In genomic region chr3:84191141-84191881, GRCm38 (mm10) we compare ENCODE assay signal across 8 mouse cellular contexts. TPM values are rescaled to one million over a fixed set of nuclear protein-coding genes. Genes with fewer than 3 reads are reported as not detected.
DNase-seq lines count a peak whose midpoint lies in the region; ATAC-seq and TF ChIP-seq lines count a peak whose summit lies in the region.

No protein-coding gene starts in this region.

- H3K4me1 ChIP-seq in heart, embryonic 11.5 days (ENCODE audit: control insufficient read depth, insufficient read depth, low read length): 0 out of 2 replicates have a peak, but pooled peaks cover 2% of the 10 kb centered on the region
- peaks cover 30% of the 10 kb centered on the region for H3K4me1 ChIP-seq in embryonic facial prominence, embryonic 10.5 days
- H3K4me1 ChIP-seq in hindbrain, embryonic 15.5 days (replicated peaks): peaks cover 15% of the 10 kb centered on the region
- H3K4me1 ChIP-seq in lung, adult 2 months (ENCODE audit: control insufficient read depth, insufficient read depth, low read length): peaks cover 4% of the 10 kb centered on the region; the same call in 1 of the 2 replicates

- WGBS in heart, embryonic 11.5 days (ENCODE audit: insufficient replicate concordance): 35% methylated on average over 21 of the region's 21 CpGs
- 39% methylated on average over 21 of the region's 21 CpGs for WGBS in embryonic facial prominence, embryonic 10.5 days
- WGBS in hindbrain, embryonic 15.5 days: 48% methylated on average over 21 of the region's 21 CpGs
- 60% methylated on average over 21 of the region's 21 CpGs for WGBS in lung, adult 2 months

- H3K27ac ChIP-seq in heart, embryonic 11.5 days (ENCODE audit: low read depth, low read length): no peak overlapping the region
- H3K27ac ChIP-seq in embryonic facial prominence, embryonic 10.5 days (replicated peaks): peak overlapping the region; percentile 68
- no peak overlapping the region for H3K27ac ChIP-seq in hindbrain, embryonic 15.5 days (replicated peaks)

- DNase-seq in heart, adult 9 months (ENCODE audit: low spot score in 2 of 2): no peak
- peak; percentile 49 for DNase-seq in embryonic facial prominence, embryonic 10.5 days (ENCODE audit: low spot score)
- DNase-seq in lung, adult 2 months: peak; percentile 33
- no peak for DNase-seq in adipocyte (ENCODE audit: low spot score)
- no peak for DNase-seq in layer of hippocampus, adult 9-11 months
- DNase-seq in cerebellum, adult 9-10 months: no peak

- peak overlapping the region; percentile 55 for H3K4me3 ChIP-seq in heart, embryonic 11.5 days (ENCODE audit: low read depth, low read length)
- peak overlapping the region; percentile 50 for H3K4me3 ChIP-seq in embryonic facial prominence, embryonic 10.5 days
- H3K4me3 ChIP-seq in hindbrain, embryonic 15.5 days: no peak overlapping the region
- H3K4me3 ChIP-seq in lung, adult 2 months (replicated peaks; ENCODE audit: extremely low read depth, low read depth, low read length): peak overlapping the region; percentile 42

- TF ChIP-seq POLR2A in lung, adult 2 months (IDR thresholded peaks at IDR 0.05; ENCODE audit: borderline replicate concordance, extremely low read depth, low read depth, low read length): no peak

- H3K36me3 ChIP-seq in heart, embryonic 11.5 days (ENCODE audit: control insufficient read depth, insufficient read depth, low read length): no peaks in the 10 kb centered on the region
- H3K36me3 ChIP-seq in embryonic facial prominence, embryonic 10.5 days (replicated peaks): peaks cover 37% of the 10 kb centered on the region
- peaks cover 36% of the 10 kb centered on the region for H3K36me3 ChIP-seq in hindbrain, embryonic 15.5 days

- H3K9me3 ChIP-seq in heart, embryonic 11.5 days (replicated peaks; ENCODE audit: control insufficient read depth, low read length): no peaks in the 10 kb centered on the region
- no peaks in the 10 kb centered on the region for H3K9me3 ChIP-seq in embryonic facial prominence, embryonic 10.5 days
- H3K9me3 ChIP-seq in hindbrain, embryonic 15.5 days: no peaks in the 10 kb centered on the region

- peak overlapping the region; percentile 65 for H3K4me2 ChIP-seq in heart, embryonic 11.5 days
- H3K4me2 ChIP-seq in hindbrain, embryonic 15.5 days: 0 out of 2 replicates have a peak overlapping the region, but pooled peaks have one; percentile 14

- peak; percentile 8; the same call in 1 of the 2 replicates for TF ChIP-seq CTCF in lung, adult 2 months (IDR thresholded peaks at IDR 0.05; ENCODE audit: insufficient read depth, low read length)

- ATAC-seq in heart, embryonic 11.5 days (replicated peaks; ENCODE audit: insufficient number of reproducible peaks, low FRiP score, low TSS enrichment): 0 out of 2 replicates have a peak, but pooled peaks have one; percentile 46
- ATAC-seq in hindbrain, embryonic 15.5 days (ENCODE audit: low FRiP score, low read depth): no peak

- peak overlapping the region; percentile 61; the same call in 1 of the 2 replicates for H3K9ac ChIP-seq in heart, embryonic 11.5 days (ENCODE audit: low read depth, low read length)
- no peak overlapping the region for H3K9ac ChIP-seq in hindbrain, embryonic 15.5 days

- peaks cover 13% of the 10 kb centered on the region for H3K27me3 ChIP-seq in heart, embryonic 11.5 days (ENCODE audit: control insufficient read depth, insufficient read depth, low read length)
- H3K27me3 ChIP-seq in embryonic facial prominence, embryonic 10.5 days (replicated peaks; ENCODE audit: low read depth, poor library complexity, severe bottlenecking): peaks cover 27% of the 10 kb centered on the region
- no peaks in the 10 kb centered on the region for H3K27me3 ChIP-seq in hindbrain, embryonic 15.5 days

RNA-seq across cellular contexts. Expression of gene Gm6525, which starts 17.4 kb away (rescaled TPM):
- 0.30 TPM in 1 of 2 replicates, not detected in the other for polyA plus RNA-seq in heart, embryonic 11.5 days (2014; fragmentation: Nextera tagmentation; extraction: Ambion mirVana)
- polyA plus RNA-seq in embryonic facial prominence, embryonic 10.5 days (2016; fragmentation: Nextera tagmentation; extraction: Ambion mirVana): 0.91 and 1.3 TPM in 2 replicates
- polyA plus RNA-seq in hindbrain, embryonic 15.5 days (2015; fragmentation: Nextera tagmentation; extraction: Ambion mirVana): 2.1 and 2.3 TPM in 2 replicates
- not detected in 2 replicates for polyA plus RNA-seq in lung, adult 2 months (2012; rRNA removed)

RNA-seq across cellular contexts. Expression of gene Mnd1, which starts 35.7 kb away (rescaled TPM):
- 9.4 and 12.0 TPM in 2 replicates for polyA plus RNA-seq in heart, embryonic 11.5 days (2014; fragmentation: Nextera tagmentation; extraction: Ambion mirVana)
- polyA plus RNA-seq in embryonic facial prominence, embryonic 10.5 days (2016; fragmentation: Nextera tagmentation; extraction: Ambion mirVana): 13.4 and 15.2 TPM in 2 replicates
- 1.8 and 2.6 TPM in 2 replicates for polyA plus RNA-seq in hindbrain, embryonic 15.5 days (2015; fragmentation: Nextera tagmentation; extraction: Ambion mirVana)
- polyA plus RNA-seq in lung, adult 2 months (2012; rRNA removed): 0.14 TPM in 2 replicates

Comparison
In these comparisons a context has a peak if more than half of its experiments do, and no peak if none do; other contexts are left out.
1. DNase-seq: peak in embryonic facial prominence, embryonic 10.5 days (single experiment) and lung, adult 2 months (single experiment); none in heart, adult 9 months (0 of 2), adipocyte (single experiment), layer of hippocampus, adult 9-11 months (single experiment) and cerebellum, adult 9-10 months (single experiment).